Mouse (Mus musculus) bone marrow, adult 2 months (tissue): ENCODE data around the gene Jazf1.
A peak's percentile ranks its signal among the peaks of the same experiment; 100 is the strongest.

Experiments
- CTCF ChIP-seq: fragments of 200-500 bp; IDR thresholded peaks from 2 replicates; pipeline ENCODE4 v1.5.1; 2011; ENCODE audit warnings: low read length, control low read depth; ENCODE audit not compliant: control insufficient read depth, insufficient read depth
- POLR2A ChIP-seq: fragments of 200-500 bp; IDR thresholded peaks from 2 replicates; pipeline ENCODE4 v1.6.1; 2011; ENCODE audit warnings: low read depth, mild to moderate bottlenecking, control low read depth, low read length, borderline replicate concordance; ENCODE audit not compliant: control insufficient read depth

- TF ChIP-seq CTCF (peak; percentile 81), POLR2A (no peak)
Observed at GRCm38 (mm10) chr6:52969717-52970261, 98.6 kb downstream of the Jazf1 start.
